Mouse (Mus musculus) thymus, postnatal 0 days (tissue): ENCODE measurements at regions not wholly inside any gene's neighbourhood (a gene's known extent, or its start where the extent isn't known, plus 50 kb on each side); places are given as distances from the start of the nearest gene placed in this dataset.

Source experiments
- DNase-seq: peaks from one replicate; pipeline ENCODE4 v3.0.0-alpha.2; 2015; ENCODE audit warnings: low spot score

DNA sequence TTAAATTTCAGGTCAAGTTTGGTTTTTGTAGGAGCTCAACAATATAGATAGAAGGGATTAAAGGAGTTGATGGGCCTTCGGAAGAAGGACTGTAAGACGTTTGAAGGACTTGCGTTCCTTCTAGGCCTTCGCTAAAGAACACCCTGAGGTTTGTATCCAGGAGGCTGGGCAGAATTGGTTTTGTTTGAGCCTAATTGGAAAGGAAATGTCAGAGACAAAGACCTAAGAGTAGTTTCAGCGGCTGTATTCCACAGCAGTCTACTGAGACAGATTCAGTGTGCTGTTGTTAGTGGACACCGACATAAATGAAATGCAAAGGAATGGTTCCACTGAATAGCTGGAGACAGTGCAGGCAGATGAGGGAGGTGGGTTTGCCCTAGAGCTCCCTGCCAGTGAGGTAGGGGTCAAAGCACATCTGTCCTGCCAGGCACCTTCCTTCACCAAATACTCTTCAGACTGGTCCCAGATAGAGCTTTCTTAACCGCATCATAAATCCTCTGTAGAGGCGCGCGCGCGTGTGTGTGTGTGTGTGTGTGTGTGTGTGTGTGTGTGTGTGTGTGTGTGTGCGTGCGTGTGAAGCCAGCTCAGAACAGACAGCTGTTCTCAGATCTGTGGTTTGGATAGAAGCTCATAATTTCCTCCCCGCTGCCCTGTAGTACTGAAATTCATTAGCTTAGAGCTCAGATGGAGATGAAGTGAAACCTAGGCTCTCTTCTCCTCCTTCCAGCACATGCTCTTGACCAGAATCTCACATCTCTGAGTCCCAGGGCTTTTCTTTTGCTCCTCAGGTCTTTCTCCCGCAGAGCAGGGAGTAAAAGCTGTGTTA lies 209.7 kb downstream of the Ktn1 start:
- DNase-seq = peak; percentile 12

DNA sequence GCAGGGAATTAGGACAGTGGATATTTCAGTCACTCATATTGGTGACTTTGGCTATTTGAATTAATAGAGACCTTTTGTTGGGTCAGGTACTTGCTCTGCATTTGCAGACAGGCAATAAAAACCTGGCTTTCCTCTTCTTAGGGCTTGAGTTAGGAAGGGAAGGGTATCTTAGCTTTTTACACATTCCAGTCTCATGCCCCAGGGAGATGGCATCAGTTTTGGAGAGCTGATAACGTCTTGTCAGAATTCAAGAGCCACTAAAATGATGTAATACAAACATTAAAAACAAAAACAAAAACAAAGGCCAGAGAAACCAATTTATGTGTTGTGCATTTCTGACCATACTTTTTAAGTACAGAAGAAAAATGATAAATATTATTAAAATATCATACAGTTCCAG lies 214.3 kb downstream of the Ktn1 start:
- no peak for DNase-seq

DNA sequence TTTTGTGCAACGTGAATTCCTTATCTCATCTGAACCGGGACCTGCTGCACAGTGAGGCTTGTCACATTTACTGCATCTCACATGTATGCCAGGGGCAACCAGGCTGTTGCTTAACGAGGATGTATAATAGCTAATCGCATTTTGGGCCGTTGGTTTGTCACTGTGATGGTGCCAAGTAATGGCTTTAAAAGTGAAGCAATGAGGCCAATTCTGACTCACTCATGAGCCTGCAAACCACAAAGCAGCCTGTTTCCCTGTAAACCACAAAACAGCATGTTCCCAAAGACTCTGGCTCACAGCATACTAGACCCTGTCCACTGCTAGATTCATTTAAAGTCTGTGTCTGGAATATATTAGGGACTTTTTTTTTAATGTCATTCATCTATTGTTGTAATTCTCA lies 214.8 kb downstream of the Ktn1 start:
- no peak for DNase-seq

DNA sequence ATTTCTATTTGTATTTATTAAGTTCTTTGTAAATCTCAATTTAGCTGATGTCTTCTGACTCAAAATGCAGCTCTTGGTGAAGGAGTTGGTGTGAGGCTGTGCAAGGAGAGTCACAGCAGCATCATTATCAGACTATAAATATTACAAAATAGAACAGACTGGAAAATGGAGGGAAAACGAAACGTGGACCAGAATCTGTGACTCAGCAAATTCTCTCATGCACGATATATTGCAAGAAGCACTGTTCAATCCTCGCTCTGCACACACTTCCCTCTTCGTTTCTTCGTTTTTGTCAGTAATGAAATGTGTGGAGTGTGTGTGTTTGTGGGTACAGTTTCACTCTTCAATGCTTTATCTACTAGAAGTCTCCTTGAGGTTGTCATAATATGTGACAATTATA lies 215.5 kb downstream of the Ktn1 start:
- no peak for DNase-seq

DNA sequence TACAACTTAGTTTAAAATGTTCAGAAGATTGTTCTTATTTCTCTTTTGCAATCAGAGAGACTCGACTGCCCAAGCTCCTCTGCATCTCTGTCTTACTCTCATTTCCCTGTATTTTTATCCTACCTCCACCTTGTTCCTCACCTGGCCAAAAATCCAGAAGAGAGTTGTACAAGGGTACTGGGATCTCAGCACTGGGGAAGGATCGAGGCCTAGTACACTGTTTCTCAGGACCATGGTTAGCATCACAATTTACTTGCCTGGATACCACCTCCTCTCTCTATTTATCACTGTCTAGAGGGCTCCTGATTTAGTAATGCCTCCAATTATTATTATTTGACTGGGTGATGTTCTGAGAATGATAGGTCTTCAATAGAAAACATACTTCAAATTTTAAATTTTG lies 218.8 kb downstream of the Ktn1 start:
- no peak for DNase-seq

DNA sequence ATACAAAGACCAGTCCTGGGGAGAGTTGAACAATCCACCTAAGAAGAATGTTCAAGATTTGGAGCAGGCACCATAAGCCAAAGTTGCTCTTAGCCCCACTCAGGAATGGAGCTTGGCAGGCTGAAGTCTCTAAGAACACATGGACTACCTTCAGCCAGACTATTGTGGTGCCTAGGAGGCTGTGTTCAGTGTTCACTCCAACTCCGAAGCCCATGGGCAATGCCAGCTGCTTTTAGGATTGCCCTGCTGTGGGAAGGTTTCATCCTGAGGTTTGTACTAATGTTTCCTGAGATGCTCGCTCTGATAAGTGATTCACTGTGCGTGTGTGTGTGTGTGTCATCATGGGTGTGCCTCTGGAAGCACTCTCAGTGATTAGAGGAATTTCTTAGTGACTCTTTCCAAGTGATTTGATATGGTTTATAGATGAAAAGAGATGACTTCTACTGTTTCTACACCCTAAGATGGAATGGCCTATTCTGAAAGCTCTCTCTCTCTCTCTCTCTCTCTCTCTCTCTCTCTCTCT lies 220.1 kb downstream of the Ktn1 start:
- DNase-seq = no peak

DNA sequence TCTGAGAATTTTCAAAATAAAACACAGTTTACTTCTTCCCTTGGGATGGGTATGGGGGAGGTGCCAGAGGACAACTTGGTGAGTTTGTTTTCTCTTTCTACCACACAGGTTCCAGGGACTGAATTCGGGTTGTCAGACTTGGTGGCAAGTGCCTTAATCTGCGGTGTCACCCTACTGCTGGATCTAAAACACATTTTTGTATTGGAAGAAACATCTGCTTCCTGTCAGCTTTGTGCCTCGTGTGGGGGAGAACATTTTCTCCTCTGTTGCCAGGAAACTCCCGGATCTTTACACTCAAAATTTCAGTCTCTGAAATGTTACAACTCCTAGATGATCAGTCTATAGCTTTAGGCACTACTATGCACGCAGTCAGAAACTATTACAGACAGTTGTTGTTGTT lies 228.3 kb downstream of the Ktn1 start:
- DNase-seq = peak; percentile 4

DNA sequence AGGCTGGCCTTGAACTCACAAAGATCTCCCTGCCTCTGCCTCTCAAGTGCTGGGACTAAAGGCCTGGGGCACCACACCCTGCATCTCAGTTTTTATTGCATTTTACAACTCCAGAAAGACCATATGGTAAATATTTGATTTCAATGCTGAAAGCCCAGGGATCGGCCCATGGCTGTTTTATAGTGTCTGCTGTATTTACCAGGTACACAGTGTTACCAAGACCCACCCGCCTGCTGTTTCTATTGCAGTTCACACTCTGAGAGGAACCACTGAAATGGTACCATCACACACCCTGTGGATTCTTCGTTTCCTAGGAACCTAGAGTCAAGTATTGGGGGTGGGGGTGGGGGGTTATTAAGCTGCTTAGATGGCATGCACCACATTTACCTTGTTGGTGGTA lies 228.9 kb downstream of the Ktn1 start:
- no peak for DNase-seq

DNA sequence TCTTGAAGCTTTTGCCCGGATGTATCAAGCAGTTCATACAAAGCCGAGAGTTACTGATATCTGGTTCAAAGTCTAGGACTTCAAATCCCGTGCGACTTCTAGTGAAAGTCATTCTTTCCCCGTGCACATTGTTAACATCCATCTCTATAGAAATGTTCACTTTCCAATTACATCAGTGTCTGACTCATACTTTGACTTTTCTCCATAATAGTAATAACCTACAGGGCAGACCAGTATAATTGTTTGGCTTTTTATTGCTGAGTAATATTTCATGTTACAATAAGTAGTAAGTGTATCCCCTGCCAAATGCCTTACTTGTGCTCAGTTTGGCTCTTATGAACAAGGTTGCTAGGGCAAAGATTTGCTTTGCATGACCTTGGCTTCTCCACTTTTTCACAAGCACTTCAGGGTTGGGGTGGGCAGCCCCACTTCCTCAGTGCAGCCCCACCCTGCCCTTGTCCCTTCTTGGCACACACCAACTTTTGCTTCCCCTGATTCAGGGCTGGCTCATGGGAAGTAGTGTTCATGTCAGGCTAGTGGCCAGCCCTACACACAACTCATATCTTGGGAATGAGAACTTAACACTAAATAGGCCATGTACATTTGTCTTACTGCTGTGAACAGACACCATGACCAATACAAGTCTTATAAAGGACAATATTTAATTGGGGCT lies 229.7 kb downstream of the Ktn1 start:
- no peak for DNase-seq

DNA sequence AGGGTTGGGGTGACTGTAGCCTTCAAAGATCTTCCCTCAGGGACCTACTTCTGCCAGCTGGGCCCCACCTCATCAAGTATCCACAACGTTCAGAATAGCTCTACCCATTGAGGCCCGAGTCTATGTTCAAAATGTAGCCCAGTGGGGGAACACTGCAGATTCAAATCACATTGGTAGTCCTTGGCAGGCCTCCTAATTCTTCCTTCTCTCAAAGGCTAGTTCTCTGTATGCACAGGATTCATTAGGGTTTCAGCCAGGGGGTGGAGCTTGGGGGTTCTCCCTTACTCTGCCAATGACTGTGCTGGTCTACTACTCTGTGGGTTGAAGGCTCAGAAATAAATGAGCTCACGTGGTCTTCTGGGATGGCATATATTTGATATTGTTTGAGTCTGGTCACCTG lies 235.3 kb upstream of the Peli2 start:
- DNase-seq = no peak

DNA sequence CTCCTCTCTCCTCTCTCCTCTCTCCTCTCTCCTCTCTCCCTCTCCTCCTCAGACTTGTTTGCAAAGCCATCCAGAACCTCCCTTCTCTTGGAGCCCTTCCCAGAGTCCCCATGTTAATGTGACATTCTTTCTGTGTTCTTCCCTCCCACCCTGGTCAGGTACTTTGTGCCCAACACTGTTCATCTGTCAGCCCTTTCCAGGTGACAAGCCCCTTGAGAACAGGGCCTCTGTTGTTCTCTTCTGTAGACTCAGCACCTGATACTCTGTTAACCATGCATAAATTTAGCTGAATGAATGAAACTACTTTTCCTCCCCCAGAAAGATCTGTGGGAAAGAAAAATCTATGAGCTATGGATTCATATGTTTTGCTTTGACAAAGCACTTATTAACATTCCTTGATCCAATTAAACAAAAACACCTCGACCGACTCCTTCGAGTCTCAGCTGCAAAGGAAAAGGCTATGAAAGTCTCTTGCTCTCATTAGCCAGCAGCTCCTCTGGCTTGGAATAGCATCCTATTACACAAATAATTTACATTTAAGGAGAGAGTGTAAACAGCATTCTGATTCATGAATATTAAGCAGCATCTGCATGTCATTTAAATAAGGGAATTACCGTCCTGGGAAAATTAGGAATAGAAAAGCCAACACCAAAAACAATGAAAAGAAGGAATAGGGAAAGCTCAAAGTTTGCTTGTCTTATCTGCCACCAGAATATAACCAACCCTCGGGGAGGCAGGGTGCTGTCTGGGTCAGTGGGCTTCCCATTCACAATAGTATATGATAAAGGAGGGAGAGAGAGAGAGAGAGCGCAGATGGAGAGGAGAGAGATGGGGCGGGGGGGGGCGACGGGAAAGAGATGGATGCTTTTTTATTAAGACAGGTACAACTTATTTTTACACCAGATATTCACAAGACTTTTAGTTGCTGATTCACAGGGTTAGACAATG lies 230.1 kb upstream of the Peli2 start:
- no peak for DNase-seq

DNA sequence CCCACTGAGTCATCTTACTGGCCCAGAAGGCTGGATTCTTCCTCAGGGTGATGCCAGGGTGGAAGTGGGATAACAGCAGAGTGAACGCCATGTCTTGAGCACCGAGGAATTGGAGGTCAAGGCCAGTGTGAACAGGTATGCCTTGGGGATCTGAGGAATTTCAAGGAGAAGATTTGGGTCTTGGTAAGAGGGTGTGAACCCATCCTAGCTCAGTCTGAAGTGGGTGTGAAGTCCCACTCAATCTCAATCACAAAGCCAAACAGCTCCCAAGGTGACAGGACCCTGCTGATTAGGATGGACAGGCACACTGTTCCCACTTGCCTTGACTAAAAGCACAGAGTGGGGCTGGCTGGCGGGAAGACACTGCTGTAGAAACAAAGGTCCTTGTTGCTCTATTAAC lies 224.0 kb upstream of the Peli2 start:
- no peak for DNase-seq

DNA sequence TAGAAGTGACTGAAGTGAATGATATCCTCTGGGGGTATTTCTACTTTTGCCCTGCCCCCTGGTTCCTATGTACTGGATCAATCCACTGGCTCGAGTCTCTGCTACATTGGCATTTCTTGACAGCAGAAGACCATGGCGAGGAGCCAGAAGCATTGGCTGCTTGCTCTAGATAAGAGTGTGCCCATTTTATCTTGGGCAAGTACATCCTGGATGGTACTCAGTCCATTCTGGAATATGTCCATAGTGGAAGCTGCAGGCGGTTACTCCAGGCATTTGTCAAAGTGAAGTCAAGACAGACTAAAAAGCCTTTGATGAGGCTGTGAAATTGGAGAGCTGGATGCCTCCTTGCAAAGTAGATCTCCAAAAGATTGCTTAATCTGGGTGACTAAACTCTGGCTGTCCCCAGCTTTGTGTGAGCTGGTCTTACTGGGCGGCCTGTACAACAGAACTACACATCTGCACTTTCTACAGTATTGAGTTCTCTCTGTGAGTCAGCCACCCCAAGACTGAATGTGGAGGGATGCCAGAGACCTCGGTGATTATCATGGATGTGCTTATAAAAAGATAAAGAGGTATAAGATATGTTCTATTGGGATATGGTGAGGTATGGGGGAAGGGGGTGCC lies 222.6 kb upstream of the Peli2 start:
- no peak for DNase-seq

DNA sequence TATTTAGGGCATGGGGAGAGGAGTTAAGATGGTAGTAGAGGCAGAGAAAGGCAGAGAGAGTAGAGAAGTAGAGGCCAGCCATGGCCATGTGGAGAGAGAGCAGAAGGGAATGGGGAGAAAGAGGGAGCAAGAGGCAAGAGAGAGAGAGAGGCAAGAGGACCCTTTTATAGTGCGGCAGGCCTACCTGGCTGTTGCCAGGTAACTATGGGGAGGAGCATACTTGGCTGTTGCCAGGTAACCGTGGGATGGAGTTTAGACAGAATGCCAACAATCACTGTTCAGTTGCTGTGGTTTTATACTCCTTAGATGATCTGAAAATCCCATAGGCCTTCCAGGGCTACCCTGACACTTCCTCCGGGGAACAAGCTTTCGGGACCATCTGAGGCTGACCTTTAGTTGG lies 222.0 kb upstream of the Peli2 start:
- DNase-seq = no peak

DNA sequence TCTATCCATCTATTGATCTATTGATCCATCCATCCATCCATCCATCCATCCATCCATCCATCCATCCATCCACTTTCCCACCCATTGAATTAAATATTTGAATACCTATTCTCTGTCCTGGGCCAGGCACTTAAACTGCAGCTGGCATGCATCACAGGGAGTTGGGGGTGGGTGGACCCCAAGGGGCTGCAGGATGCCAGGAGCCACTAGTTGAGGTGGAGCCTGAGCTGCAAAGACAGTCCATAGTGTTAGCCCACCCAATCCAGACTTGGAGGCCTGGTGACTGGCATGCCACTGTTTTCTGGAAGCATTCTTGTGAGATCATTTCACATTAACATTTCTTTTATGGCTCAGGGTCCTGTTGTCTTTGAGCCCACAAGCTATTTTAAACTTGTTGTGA lies 215.3 kb upstream of the Peli2 start:
- DNase-seq = no peak

DNA sequence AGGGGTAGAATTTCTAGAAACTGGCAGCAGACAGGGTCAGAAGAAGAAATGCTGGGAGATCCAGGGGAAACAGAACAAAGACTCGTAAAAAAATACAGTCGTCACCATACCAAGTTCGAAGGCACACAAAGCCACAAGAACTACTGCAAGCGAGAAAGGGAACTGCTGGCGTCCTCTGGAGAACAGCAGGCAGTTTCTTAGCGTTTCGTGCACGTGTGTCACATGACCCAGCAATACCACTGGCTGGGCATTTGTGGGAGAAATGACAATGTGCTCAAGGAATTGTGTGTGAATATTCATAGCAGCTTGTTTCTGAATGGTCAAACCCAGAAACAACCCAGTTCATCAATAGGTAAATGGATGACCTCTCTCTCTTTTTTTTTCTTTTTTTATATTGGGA lies 211.5 kb upstream of the Peli2 start:
- DNase-seq = no peak

DNA sequence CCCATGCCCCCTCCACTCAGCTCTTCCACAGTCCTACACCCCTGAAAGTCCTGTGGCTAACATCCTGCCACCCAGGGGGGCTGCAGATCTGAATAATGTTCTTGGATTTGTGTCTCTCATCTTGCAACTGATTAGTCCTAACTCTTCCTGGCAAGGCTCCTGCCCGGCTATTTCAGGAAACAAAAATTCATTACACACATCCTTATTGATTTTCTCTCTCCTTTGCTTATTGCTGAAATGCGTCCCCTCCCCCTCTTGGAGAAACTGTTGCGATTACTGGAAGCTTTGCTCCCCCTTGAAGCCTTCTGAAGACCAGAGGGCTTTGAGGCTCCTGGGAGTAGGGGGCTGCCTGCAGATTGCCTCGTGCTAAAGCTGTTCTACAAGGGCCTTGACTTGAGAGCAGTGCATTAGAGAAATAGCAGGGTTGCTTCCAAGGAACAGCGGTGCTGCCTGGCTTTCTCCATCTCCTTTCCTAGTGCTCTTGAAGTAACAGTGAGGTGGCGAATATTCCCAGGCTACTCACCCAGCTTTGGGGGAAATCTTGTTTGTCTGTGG lies 209.8 kb upstream of the Peli2 start:
- DNase-seq = no peak

DNA sequence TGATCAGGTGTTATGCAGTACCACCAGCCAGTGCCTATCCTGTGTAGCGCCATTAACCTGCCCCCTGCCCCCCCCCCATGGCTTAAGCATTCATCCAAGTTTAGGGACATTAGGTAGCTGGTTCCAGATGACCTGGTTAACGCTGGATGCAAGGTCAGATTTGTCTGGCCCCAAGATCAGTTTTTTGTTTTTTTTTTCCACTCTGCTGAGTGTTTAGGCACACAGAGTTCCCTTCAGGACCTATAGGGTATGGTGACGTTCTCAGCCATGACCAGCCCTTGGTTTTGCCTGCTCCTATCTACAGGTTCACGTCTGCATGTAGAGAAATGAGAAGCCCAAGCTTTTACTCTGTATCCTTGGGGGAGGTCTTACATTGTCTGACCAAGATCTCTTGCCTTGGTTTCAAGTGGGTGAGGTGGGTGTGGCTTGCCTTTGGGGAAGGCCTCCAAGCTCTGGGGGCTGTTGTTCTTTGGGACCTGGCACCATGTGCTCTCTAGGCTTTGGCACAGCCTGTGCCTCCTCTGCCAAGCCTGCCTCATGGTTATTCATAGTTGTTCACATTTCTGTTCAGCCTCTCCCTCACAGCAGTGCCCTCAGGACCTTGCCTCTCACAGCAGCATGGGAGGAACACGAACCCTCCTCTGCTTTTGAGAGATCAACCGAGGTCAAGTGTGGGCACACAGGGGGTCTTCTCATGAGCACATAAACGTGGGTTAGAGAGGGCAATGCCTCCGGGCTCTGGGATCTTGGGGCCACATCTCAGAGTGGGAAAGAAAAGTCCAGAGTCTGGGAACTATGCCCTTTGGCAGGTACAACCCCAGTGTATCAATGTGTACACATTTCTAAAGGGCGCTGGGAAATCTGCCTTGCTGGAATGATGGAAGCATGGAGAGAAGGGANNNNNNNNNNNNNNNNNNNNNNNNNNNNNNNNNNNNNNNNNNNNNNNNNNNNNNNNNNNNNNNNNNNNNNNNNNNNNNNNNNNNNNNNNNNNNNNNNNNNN lies 208.8 kb upstream of the Peli2 start:
- no peak for DNase-seq

DNA sequence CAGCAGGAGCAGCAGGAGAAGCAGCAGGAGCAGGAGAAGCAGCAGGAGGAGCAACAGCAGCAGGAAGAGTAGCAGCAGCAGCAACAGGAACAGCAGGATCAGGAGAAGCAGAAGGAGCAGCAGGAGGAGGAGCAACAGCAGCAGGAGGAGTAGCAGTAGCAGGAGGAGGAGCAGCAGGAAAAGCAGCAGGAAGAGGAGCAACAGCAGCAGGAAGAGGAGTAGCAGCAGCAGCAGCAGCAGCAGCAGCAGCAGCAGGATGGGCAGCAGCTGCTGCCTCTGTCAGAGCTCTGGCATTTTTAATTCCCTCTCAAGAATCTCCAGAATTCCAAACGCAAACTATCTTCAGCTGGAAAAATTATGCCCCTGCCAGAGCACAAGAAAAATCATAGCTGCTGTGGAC lies 205.0 kb upstream of the Peli2 start:
- no peak for DNase-seq
